Mouse (Mus musculus): ENCODE results near the gene Plaur. TPM values are rescaled to one million over a fixed set of nuclear protein-coding genes. Genes with fewer than 3 reads are reported as not detected.
A peak's percentile ranks its signal among the peaks of the same experiment; 100 is the strongest.

The Plaur gene
- polyA plus RNA-seq, 1 experiment from 2014 or later = 1.4 TPM

- 86% methylated on average over 9 of the region's 9 CpGs for WGBS
Measured at GRCm38 (mm10) chr7:24425919-24426318, 36.4 kb upstream of the Plaur start.

GRCm38 (mm10) chr7:24427168-24427567, 35.1 kb upstream of the Plaur start:
- H3K4me2 ChIP-seq = no peak overlapping the region
- DNase-seq (ENCODE audit: low spot score, missing footprints) (peak; percentile 72), ATAC-seq (ENCODE audit: low FRiP score) (no peak)
- H3K4me3 ChIP-seq (ENCODE audit: low read depth, low read length) = no peak overlapping the region
- H3K27ac ChIP-seq (ENCODE audit: low read depth, low read length) = no peak overlapping the region
- 92% methylated on average over 8 of the region's 8 CpGs for WGBS
- no peaks in the 10 kb centered on the region for H3K36me3 ChIP-seq (ENCODE audit: control insufficient read depth, insufficient read depth, low read length)
- no peaks in the 10 kb centered on the region for H3K9me3 ChIP-seq (ENCODE audit: control insufficient read depth, low read length)
- no peak overlapping the region for H3K9ac ChIP-seq (ENCODE audit: low read length)
- H3K27me3 ChIP-seq (ENCODE audit: control insufficient read depth, insufficient read depth, low read length) = no peaks in the 10 kb centered on the region
- peaks cover 1% of the 10 kb centered on the region; the same call in 1 of the 2 replicates for H3K4me1 ChIP-seq (ENCODE audit: control insufficient read depth, insufficient read depth, low read length)

More at GRCm38 (mm10) chr7:24425919-24426318, 36.4 kb upstream of the Plaur start:
- no peaks in the 10 kb centered on the region for H3K36me3 ChIP-seq (ENCODE audit: control insufficient read depth, insufficient read depth, low read length)
- peaks cover 5% of the 10 kb centered on the region for H3K4me1 ChIP-seq (ENCODE audit: control insufficient read depth, insufficient read depth, low read length)
- no peak overlapping the region for H3K4me2 ChIP-seq
- ATAC-seq (ENCODE audit: low FRiP score) (no peak), DNase-seq (ENCODE audit: low spot score, missing footprints) (peak; percentile 56)
- no peaks in the 10 kb centered on the region for H3K9me3 ChIP-seq (ENCODE audit: control insufficient read depth, low read length)
- H3K27me3 ChIP-seq (ENCODE audit: control insufficient read depth, insufficient read depth, low read length) = no peaks in the 10 kb centered on the region
- H3K9ac ChIP-seq (ENCODE audit: low read length) = no peak overlapping the region
- H3K27ac ChIP-seq (ENCODE audit: low read depth, low read length) = no peak overlapping the region
- no peak overlapping the region for H3K4me3 ChIP-seq (ENCODE audit: low read depth, low read length)

DNA sequence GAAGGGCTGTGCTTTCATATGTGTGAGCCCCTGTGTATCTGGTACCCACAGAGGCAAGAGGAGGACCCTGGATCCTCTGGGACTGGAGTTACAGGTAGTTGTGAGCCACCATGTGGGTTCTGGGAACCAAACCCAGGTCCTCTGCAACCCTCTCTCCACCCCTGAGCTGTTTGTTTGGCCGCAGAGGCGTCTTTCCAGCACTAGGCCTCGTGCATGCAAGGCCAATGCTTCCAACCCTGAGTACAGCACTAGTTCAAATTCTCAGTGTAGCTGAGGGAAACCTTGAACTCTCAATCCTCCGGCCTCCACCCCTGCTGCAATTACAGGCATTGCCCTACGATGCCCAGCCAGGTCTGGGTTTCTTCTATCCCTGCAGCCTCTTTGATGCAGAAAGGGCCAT, 33.6 kb upstream of the Plaur start:
- Histone ChIP-seq H3K27me3 (ENCODE audit: control insufficient read depth, insufficient read depth, low read length) (no peaks in the 10 kb centered on the region), H3K9ac (ENCODE audit: low read length) (no peak overlapping the region), H3K27ac (ENCODE audit: low read depth, low read length) (no peak overlapping the region), H3K36me3 (ENCODE audit: control insufficient read depth, insufficient read depth, low read length) (no peaks in the 10 kb centered on the region), H3K4me1 (ENCODE audit: control insufficient read depth, insufficient read depth, low read length) (no peaks in the 10 kb centered on the region), H3K4me3 (ENCODE audit: low read depth, low read length) (no peak overlapping the region), H3K4me2 (no peak overlapping the region), H3K9me3 (ENCODE audit: control insufficient read depth, low read length) (no peaks in the 10 kb centered on the region)
- 90% methylated on average over 5 of the region's 5 CpGs for WGBS
- no peak for DNase-seq (ENCODE audit: low spot score, missing footprints)
- no peak for ATAC-seq (ENCODE audit: low FRiP score)

DNA sequence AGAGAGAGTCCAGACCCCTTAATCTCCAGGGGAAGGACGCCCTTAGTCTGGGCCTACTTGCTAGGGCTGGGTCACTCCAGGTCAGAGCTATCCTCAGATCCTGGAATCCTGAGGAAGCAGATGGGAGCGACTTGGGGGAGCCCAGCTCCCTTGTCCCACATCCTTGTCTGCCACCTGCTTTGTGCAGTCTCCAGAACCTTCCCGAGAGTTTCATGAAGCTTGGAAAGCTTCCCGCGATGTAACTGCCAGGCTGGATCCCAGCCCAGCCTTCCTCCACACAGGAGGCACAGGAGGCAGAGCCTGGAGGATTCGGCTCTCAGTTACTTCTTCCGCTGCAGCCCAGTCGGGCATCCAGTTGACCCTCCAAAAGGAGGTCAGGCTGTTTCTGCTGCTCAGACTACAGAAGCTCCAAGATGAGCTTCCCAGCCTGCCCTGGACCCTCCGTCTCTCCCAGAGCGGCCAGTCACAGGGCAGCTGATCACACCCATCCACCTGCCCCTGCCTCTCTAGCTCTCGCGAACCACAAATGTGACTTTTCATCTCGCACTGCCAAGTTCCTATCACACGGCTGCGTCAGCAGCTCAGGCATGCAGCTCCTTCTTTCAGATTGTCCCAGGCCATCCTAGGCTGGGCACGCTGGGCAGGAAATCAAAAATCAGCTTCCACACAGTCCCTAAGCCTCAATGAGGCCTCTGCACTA, 32.7 kb upstream of the Plaur start:
- no peak overlapping the region for H3K4me3 ChIP-seq (ENCODE audit: low read depth, low read length)
- no peaks in the 10 kb centered on the region for H3K27me3 ChIP-seq (ENCODE audit: control insufficient read depth, insufficient read depth, low read length)
- H3K4me2 ChIP-seq = no peak overlapping the region
- no peaks in the 10 kb centered on the region for H3K36me3 ChIP-seq (ENCODE audit: control insufficient read depth, insufficient read depth, low read length)
- no peak overlapping the region for H3K9ac ChIP-seq (ENCODE audit: low read length)
- DNase-seq (ENCODE audit: low spot score, missing footprints) (no peak), ATAC-seq (ENCODE audit: low FRiP score) (no peak)
- H3K4me1 ChIP-seq (ENCODE audit: control insufficient read depth, insufficient read depth, low read length) = no peaks in the 10 kb centered on the region
- H3K27ac ChIP-seq (ENCODE audit: low read depth, low read length) = no peak overlapping the region
- WGBS = 75% methylated on average over 16 of the region's 16 CpGs
- no peaks in the 10 kb centered on the region for H3K9me3 ChIP-seq (ENCODE audit: control insufficient read depth, low read length)

DNA sequence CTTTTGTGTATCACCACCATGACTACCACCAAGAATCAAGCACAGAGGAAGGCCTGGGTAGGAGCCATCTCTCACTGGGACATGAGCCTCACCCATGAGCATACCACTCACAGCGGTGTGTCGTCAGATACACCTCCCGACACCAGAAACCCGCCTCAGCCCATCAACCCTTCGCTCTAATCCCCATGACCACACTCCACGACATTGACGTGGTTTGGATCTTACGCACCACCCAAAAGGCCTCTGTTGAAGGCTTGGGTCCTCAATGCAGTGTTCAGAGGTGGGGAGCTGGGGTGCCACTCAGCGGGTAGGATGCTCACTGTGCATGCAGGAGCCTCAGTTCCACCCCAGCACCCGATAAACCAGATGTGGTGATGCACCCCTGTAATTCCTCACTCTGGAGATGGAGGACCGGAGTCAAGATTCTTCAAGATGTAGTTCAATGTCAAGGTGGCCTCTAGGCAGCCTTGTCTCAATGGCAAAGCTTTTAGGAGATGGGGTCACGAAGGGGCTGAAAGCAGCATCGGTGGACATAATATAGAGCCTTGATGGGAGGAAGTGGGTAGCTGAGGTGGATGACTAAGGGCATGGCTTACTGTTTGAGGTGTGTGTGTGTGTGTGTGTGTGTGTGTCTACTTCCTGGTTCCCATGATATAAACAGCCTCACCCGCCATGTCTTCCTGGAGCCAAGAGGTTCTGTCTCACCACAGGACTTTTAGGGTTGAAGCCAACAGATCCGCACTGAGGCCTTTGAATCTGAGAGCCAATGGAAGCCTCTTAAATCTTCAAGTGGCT, 31.5 kb upstream of the Plaur start:
- DNase-seq (ENCODE audit: low spot score, missing footprints) (peak; percentile 71), ATAC-seq (ENCODE audit: low FRiP score) (no peak)
- no peaks in the 10 kb centered on the region for H3K4me1 ChIP-seq (ENCODE audit: control insufficient read depth, insufficient read depth, low read length)
- no peaks in the 10 kb centered on the region for H3K27me3 ChIP-seq (ENCODE audit: control insufficient read depth, insufficient read depth, low read length)
- H3K27ac ChIP-seq (ENCODE audit: low read depth, low read length) = no peak overlapping the region
- H3K4me3 ChIP-seq (ENCODE audit: low read depth, low read length) = no peak overlapping the region
- no peak overlapping the region for H3K4me2 ChIP-seq
- no peaks in the 10 kb centered on the region for H3K9me3 ChIP-seq (ENCODE audit: control insufficient read depth, low read length)
- WGBS = 94% methylated on average over 15 of the region's 15 CpGs
- H3K9ac ChIP-seq (ENCODE audit: low read length) = no peak overlapping the region
- H3K36me3 ChIP-seq (ENCODE audit: control insufficient read depth, insufficient read depth, low read length) = no peaks in the 10 kb centered on the region

- Histone ChIP-seq H3K4me1 (ENCODE audit: control insufficient read depth, insufficient read depth, low read length) (no peaks in the 10 kb centered on the region), H3K4me3 (ENCODE audit: low read depth, low read length) (no peak overlapping the region), H3K9ac (ENCODE audit: low read length) (no peak overlapping the region), H3K9me3 (ENCODE audit: control insufficient read depth, low read length) (no peaks in the 10 kb centered on the region), H3K4me2 (no peak overlapping the region), H3K27me3 (ENCODE audit: control insufficient read depth, insufficient read depth, low read length) (no peaks in the 10 kb centered on the region), H3K27ac (ENCODE audit: low read depth, low read length) (no peak overlapping the region), H3K36me3 (ENCODE audit: control insufficient read depth, insufficient read depth, low read length) (no peaks in the 10 kb centered on the region)
- ATAC-seq (ENCODE audit: low FRiP score) = no peak
- WGBS = 68% methylated on average over 11 of the region's 11 CpGs
- no peak for DNase-seq (ENCODE audit: low spot score, missing footprints)
Measured at GRCm38 (mm10) chr7:24431713-24432112, 30.6 kb upstream of the Plaur start.

- DNase-seq (ENCODE audit: low spot score, missing footprints) = peak; percentile 69
- no peaks in the 10 kb centered on the region for H3K4me1 ChIP-seq (ENCODE audit: control insufficient read depth, insufficient read depth, low read length)
- ATAC-seq (ENCODE audit: low FRiP score) = no peak
- H3K27me3 ChIP-seq (ENCODE audit: control insufficient read depth, insufficient read depth, low read length) = no peaks in the 10 kb centered on the region
- no peak overlapping the region for H3K9ac ChIP-seq (ENCODE audit: low read length)
- H3K36me3 ChIP-seq (ENCODE audit: control insufficient read depth, insufficient read depth, low read length) = no peaks in the 10 kb centered on the region
- no peak overlapping the region for H3K4me3 ChIP-seq (ENCODE audit: low read depth, low read length)
- H3K27ac ChIP-seq (ENCODE audit: low read depth, low read length) = no peak overlapping the region
- H3K9me3 ChIP-seq (ENCODE audit: control insufficient read depth, low read length) = no peaks in the 10 kb centered on the region
- H3K4me2 ChIP-seq = no peak overlapping the region
- 81% methylated on average over 5 of the region's 5 CpGs for WGBS
Measured at GRCm38 (mm10) chr7:24435305-24435704, 27.0 kb upstream of the Plaur start.

- WGBS = 84% methylated on average over 10 of the region's 10 CpGs
- DNase-seq (ENCODE audit: low spot score, missing footprints) = peak; percentile 37
- no peaks in the 10 kb centered on the region for H3K4me1 ChIP-seq (ENCODE audit: control insufficient read depth, insufficient read depth, low read length)
- H3K4me2 ChIP-seq = no peak overlapping the region
- H3K9ac ChIP-seq (ENCODE audit: low read length) = no peak overlapping the region
- H3K27me3 ChIP-seq (ENCODE audit: control insufficient read depth, insufficient read depth, low read length) = no peaks in the 10 kb centered on the region
- no peak overlapping the region for H3K27ac ChIP-seq (ENCODE audit: low read depth, low read length)
- H3K9me3 ChIP-seq (ENCODE audit: control insufficient read depth, low read length) = no peaks in the 10 kb centered on the region
- no peak overlapping the region for H3K4me3 ChIP-seq (ENCODE audit: low read depth, low read length)
- ATAC-seq (ENCODE audit: low FRiP score) = no peak
- H3K36me3 ChIP-seq (ENCODE audit: control insufficient read depth, insufficient read depth, low read length) = no peaks in the 10 kb centered on the region
Measured at GRCm38 (mm10) chr7:24437981-24438380, 24.3 kb upstream of the Plaur start.

DNA sequence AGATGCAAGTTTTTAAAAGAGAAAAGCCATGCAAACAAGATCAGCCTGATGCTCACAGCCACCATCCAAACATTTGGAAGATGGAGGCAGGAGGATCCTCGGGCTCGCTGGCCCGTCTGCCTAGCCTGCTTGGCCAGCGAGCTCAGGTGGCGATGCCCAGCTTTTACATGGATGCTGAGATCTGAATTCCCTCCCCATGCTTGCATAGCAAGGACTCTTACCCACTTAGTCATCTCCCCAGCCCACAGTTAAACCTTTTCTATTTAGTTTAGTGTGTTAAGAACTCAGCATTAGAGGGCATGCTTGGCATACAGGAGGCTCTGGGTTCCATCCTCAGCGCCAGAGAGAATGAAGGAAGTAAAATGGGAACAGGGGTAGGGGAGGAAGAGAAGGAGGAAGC, 23.1 kb upstream of the Plaur start:
- Histone ChIP-seq H3K4me1 (ENCODE audit: control insufficient read depth, insufficient read depth, low read length) (no peaks in the 10 kb centered on the region), H3K27me3 (ENCODE audit: control insufficient read depth, insufficient read depth, low read length) (no peaks in the 10 kb centered on the region), H3K27ac (ENCODE audit: low read depth, low read length) (no peak overlapping the region), H3K4me3 (ENCODE audit: low read depth, low read length) (no peak overlapping the region), H3K36me3 (ENCODE audit: control insufficient read depth, insufficient read depth, low read length) (no peaks in the 10 kb centered on the region), H3K4me2 (no peak overlapping the region), H3K9ac (ENCODE audit: low read length) (no peak overlapping the region), H3K9me3 (ENCODE audit: control insufficient read depth, low read length) (no peaks in the 10 kb centered on the region)
- 87% methylated on average over 6 of the region's 6 CpGs for WGBS
- DNase-seq (ENCODE audit: low spot score, missing footprints) = no peak
- ATAC-seq (ENCODE audit: low FRiP score) = no peak
